Mouse (Mus musculus) bone marrow, adult 2 months (tissue): ENCODE results near the gene 2010300C02Rik. TPM values are rescaled to one million over a fixed set of nuclear protein-coding genes. Genes with fewer than 3 reads are reported as not detected.
"Not testable (repeated sequence)": the region's sequence is repeated elsewhere in the genome, so short reads cannot be mapped to it uniquely, and the experiment has no call there.

ENCODE experiments used
- H3K27ac ChIP-seq: fragments of 200-500 bp; 2 replicates; pipeline ENCODE4 v1.5.1; 2012; ENCODE audit warnings: low read depth, mild to moderate bottlenecking, control low read depth, inconsistent platforms, low read length; ENCODE audit not compliant: control insufficient read depth, poor library complexity, insufficient read depth
- H3K4me1 ChIP-seq: fragments of 200-500 bp; 2 replicates; pipeline ENCODE4 v1.6.1; 2011; ENCODE audit warnings: low read length; ENCODE audit not compliant: control insufficient read depth, insufficient read depth
- H3K4me3 ChIP-seq: fragments of 200-500 bp; replicated peaks from 2 replicates; pipeline ENCODE3; 2011; ENCODE audit warnings: mild to moderate bottlenecking, low read depth, low read length, control low read depth; ENCODE audit not compliant: control insufficient read depth
- CTCF ChIP-seq: fragments of 200-500 bp; IDR thresholded peaks from 2 replicates; pipeline ENCODE4 v1.5.1; 2011; ENCODE audit warnings: low read length, control low read depth; ENCODE audit not compliant: control insufficient read depth, insufficient read depth
- POLR2A ChIP-seq: fragments of 200-500 bp; IDR thresholded peaks from 2 replicates; pipeline ENCODE4 v1.6.1; 2011; ENCODE audit warnings: low read depth, mild to moderate bottlenecking, control low read depth, low read length, borderline replicate concordance; ENCODE audit not compliant: control insufficient read depth
- WGBS: fragments of 180-500 bp; shearing (Covaris S2); methylation state at CpG from one replicate; pipeline ENCODE4 v1.1.7; 2018; 5-methylcytosine and 5-hydroxymethylcytosine counted together
- polyA plus RNA-seq: library from polyadenylated mRNA; stranded (reverse); fragments of >200 nt; gene quantifications from 2 replicates; pipeline ENCODE4 v1.2.4, GENCODE M21; 2011; ENCODE audit warnings: low replicate concordance; ENCODE audit not compliant: missing spikeins, insufficient read depth, insufficient read length

Gene 2010300C02Rik
- polyA plus RNA-seq, 1 experiment: not detected

DNA sequence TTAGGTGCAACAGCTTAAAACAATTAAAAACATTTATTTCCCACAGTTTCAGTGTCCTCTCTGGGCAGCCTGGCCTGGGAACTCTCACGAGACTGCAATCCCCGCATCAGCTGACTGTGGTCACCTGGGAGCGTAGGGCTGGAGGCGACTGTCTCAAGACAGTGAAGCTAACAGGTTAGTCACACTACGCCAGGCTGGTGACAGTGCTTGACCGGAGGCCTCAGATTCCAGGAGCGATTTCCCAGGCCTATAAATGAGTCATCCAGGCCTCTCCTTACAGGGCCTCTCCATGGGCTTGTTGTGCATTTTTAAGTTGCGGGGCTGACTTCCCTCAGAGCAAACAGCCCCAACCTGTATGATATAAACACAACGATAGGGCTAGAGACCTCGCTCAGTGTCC lies 116.7 kb downstream of the 2010300C02Rik start:
- peaks cover 3% of the 10 kb centered on the region for H3K4me1 ChIP-seq
- TF ChIP-seq CTCF (no peak), POLR2A (no peak)

DNA sequence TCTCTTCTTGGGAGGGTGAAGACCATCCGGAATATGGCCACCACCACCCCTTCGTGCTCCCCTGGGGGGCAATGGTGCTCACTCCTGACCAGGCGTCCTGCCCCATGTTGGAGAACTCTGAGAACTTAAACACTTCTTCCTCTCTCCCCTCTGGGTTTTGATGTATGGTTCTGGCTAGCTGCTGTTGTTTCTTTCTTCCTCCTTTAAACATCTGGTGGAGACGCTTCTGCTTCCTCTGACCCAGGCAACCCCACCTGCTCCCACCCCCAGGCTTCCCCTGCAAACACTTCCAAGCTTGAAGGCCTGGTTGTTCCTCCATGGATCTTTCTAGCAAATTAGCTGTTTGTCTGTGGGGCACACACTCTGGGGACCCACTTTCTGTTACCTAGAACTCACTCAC lies 117.6 kb downstream of the 2010300C02Rik start:
- no peak overlapping the region for H3K4me3 ChIP-seq
- H3K27ac ChIP-seq: peak overlapping the region; percentile 9; the same call in 1 of the 2 replicates
- WGBS: 42% methylated on average over 4 of the region's 4 CpGs
- H3K4me1 ChIP-seq: peaks cover 3% of the 10 kb centered on the region
- TF ChIP-seq POLR2A (no peak), CTCF (no peak)

More for the DNA sequence above, 116.7 kb downstream of the 2010300C02Rik start:
- H3K27ac ChIP-seq: no peak overlapping the region
- H3K4me3 ChIP-seq: no peak overlapping the region
- 87% methylated on average over 10 of the region's 10 CpGs for whole genome bisulfite sequencing

DNA sequence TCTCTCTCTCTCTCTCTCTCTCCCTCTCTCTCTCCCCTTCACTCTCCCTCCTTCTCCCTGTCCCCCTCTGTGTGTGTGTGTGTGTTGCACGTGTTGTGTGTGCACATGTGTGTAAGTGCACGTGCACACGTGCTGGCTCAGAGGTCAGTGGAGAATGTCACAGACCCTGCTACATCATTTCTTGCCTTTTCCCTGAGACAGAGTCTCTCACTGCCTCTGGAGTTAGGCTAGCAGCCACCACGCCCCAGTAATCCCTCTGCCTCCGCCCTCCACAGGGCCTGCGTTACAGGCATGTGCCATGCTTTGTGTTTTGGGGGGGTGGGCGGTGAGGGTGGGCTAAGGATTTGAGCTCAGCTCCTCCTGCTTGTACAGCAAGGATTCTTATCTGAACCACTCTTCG lies 118.4 kb downstream of the 2010300C02Rik start:
- TF ChIP-seq POLR2A: no peak
- TF ChIP-seq CTCF: no peak
- H3K27ac ChIP-seq: peak overlapping the region; percentile 28
- 74% methylated on average over 8 of the region's 8 CpGs for WGBS
- H3K4me3 ChIP-seq: no peak overlapping the region
- peaks cover 3% of the 10 kb centered on the region for H3K4me1 ChIP-seq

DNA sequence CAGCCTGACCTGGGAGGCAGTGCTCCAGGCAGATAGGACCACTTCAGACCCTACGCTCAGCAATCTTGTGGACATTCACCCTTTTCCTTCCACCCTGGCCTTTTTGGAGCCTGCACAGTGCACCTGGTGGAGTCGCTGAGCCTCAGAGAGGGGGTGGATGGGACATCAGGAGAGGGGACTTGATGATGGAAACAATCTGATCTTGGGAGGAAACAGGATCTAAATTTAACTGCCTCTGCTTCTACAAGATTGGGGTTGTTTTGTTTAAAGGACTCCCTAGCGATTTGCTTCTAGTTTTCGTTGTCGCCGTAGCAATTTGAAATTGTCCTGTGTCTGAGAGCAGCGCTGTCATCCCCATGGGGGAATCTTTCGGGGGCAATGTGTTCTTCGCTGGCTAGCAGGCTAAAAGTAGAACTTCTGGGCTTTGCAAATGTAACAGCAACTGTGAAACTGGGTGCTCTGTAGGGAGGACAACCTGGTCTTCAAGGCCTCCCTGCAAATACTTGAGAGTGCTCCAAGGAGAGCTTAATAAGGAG lies 119.2 kb downstream of the 2010300C02Rik start:
- no peak for TF ChIP-seq CTCF
- no peak for TF ChIP-seq POLR2A
- Histone ChIP-seq H3K4me3 (no peak overlapping the region), H3K4me1 (peaks cover 3% of the 10 kb centered on the region), H3K27ac (peak overlapping the region; percentile 51; the same call in 1 of the 2 replicates)
- 50% methylated on average over 9 of the region's 9 CpGs for WGBS

DNA sequence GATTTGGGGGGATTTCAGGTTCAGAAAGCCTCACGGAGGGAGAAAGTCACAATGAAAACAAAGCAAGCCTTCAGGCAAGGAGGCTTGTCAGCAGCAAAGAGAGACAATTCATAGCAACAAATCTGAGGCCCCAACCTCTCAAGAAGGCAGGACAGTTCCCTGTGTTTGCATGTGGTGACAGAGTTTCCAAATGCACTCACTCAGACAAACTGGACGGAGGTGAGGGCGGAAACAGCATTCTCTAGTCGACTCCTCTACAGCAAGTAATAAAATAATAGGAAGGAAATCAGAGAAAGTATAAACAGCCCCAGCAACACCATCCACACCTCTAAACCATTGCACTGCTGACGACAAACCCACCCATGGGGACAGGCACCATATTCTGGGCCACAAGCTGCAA lies 120.9 kb downstream of the 2010300C02Rik start:
- TF ChIP-seq CTCF (no peak), POLR2A (no peak)
- 60% methylated on average over 5 of the region's 5 CpGs for WGBS
- H3K27ac ChIP-seq: no peak overlapping the region
- peaks cover 3% of the 10 kb centered on the region for H3K4me1 ChIP-seq
- H3K4me3 ChIP-seq: no peak overlapping the region

DNA sequence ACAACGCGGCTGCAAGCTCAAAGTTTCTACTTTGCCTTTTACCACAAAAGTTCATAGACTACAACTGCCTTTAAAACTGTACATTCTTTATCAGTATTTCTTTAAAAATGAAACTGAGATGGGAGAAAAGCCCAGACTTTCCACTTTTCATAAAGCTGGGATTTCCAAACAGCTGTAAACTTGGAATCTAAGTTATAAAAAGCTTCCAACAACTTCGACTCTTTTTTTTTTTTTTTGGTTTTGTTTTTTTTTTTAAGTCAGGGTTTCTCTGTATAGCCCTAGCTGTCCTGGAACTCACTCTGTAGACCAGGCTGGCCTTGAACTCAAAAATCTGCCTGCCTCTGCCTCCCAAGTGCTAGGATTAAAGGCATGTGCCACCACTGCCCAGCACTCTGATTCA lies 125.1 kb downstream of the 2010300C02Rik start:
- not testable (repeated sequence) for H3K27ac ChIP-seq, H3K4me3 ChIP-seq, H3K4me1 ChIP-seq
- 76% methylated on average over 3 of the region's 3 CpGs for WGBS

DNA sequence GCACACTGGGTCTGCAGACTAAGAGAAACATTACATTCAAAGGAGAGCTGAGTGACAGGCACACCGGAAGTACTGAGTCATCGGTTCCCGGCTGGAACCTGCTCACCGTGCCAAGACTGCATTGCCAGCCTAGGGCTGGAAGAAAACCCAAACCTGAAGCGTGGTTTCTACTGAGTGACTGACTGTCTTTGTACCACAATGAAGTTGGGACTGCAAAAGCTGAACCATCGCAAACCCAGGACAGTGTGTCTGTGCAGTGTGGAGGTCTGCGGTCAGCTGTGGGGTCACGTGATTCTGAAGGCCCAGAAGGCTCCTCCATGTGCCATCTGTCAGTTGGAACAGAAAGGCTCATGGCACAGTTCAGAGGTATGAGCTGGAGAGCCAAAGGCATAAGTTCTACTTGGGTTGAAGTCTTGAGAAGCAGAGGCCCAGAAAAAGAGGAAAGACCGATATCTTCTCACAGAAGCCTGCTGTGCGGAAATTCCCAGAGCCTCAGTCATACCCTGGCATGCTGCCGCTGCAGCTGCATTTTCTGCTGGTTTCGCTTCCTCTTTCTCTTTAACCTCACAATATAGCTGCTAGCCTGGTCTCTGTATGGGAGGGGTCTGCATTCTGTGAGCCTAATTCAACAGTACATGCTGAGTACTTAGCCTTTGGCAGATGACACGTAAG lies 133.9 kb downstream of the 2010300C02Rik start:
- 2% methylated on average over 13 of the region's 13 CpGs for WGBS
- peak overlapping the region; percentile 40 for H3K4me3 ChIP-seq
- H3K27ac ChIP-seq: peak overlapping the region; percentile 38; the same call in 1 of the 2 replicates
- TF ChIP-seq CTCF (no peak), POLR2A (no peak)
- peaks cover 6% of the 10 kb centered on the region for H3K4me1 ChIP-seq

DNA sequence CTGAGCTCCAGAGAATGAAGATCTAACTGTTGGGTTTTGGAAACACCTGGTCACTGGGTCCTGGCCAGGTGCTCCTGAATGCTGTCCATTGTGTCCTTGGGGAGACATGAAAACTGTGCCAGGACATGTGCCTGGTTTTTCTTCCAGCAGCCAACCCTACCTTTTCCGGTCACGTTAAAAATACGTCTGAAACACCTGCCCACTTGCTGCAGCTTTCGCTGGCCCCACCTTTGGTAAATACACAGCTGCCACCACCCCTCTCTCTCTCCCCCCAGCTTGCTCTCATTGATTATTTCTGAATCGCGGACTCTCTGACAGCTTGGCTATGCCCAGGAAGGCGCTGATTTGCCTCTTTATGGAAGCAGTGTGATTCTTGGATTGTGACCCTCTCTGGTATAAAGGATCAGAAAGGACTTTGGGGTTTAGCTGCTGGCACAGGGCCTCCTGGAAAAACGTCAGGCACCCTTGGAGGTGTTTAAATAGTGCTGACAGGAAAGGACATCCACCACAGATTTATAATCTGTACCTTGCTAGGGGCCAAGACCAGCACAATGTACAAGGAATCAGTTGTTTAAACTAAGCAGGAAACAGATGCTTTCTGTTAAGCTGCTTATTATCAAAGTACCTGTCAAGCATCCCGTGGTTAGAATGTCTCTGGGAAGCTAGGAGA lies 136.0 kb downstream of the 2010300C02Rik start:
- no peak for TF ChIP-seq CTCF
- TF ChIP-seq POLR2A: no peak
- no peak overlapping the region for H3K4me3 ChIP-seq
- 66% methylated on average over 9 of the region's 9 CpGs for WGBS
- peaks cover 6% of the 10 kb centered on the region for H3K4me1 ChIP-seq
- H3K27ac ChIP-seq: no peak overlapping the region
